Mouse (Mus musculus) midbrain, embryonic 11.5 days (tissue): ENCODE data around the gene H2-DMb1. TPM values are rescaled to one million over a fixed set of nuclear protein-coding genes. Genes with fewer than 3 reads are reported as not detected.

ENCODE experiments used
- ATAC-seq: fragments of 200-750 bp; cut with Nextera tagmentation; 2 replicates; pipeline ENCODE4 v1.8.0; 2017; ENCODE audit warnings: moderate TSS enrichment, moderate library complexity; ENCODE audit not compliant: low FRiP score
- DNase-seq: peaks from one replicate; pipeline ENCODE4 v3.0.0; 2015; ENCODE audit warnings: low spot score; ENCODE audit errors: missing footprints
- H3K27ac ChIP-seq: fragments of 300-500 bp; sonication (generic); 2 replicates; pipeline ENCODE4 v1.5.1; 2014; ENCODE audit warnings: low read depth, low read length
- H3K27me3 ChIP-seq: fragments of 300-500 bp; sonication (generic); 2 replicates; pipeline ENCODE4 v1.6.1; 2014; ENCODE audit warnings: mild to moderate bottlenecking, low read length, moderate library complexity, mixed read lengths; ENCODE audit not compliant: control insufficient read depth, insufficient read depth
- H3K36me3 ChIP-seq: fragments of 300-500 bp; sonication (generic); 2 replicates; pipeline ENCODE4 v1.6.1; 2014; ENCODE audit warnings: mild to moderate bottlenecking, low read length, moderate library complexity, mixed read lengths; ENCODE audit not compliant: control insufficient read depth, insufficient read depth
- H3K4me1 ChIP-seq: fragments of 300-500 bp; sonication (generic); 2 replicates; pipeline ENCODE4 v1.6.1; 2014; ENCODE audit warnings: low read length; ENCODE audit not compliant: control insufficient read depth, insufficient read depth
- H3K4me2 ChIP-seq: fragments of 300-500 bp; sonication (generic); 2 replicates; pipeline ENCODE4 v1.6.1; 2014; ENCODE audit warnings: mild to moderate bottlenecking, moderate library complexity
- H3K4me3 ChIP-seq: fragments of 300-500 bp; sonication (generic); 2 replicates; pipeline ENCODE4 v1.5.1; 2014; ENCODE audit warnings: low read depth, low read length
- H3K9ac ChIP-seq: fragments of 300-500 bp; sonication (generic); 2 replicates; pipeline ENCODE4 v1.6.1; 2014; ENCODE audit warnings: low read length
- H3K9me3 ChIP-seq: fragments of 300-500 bp; sonication (generic); 2 replicates; pipeline ENCODE4 v1.6.1; 2016; ENCODE audit warnings: low read length; ENCODE audit not compliant: control insufficient read depth
- WGBS: fragments of 180-500 bp; shearing (Covaris S2); extraction: QIAGEN DNeasy Blood & Tissue Kit; methylation state at CpG from one replicate; pipeline ENCODE4 v1.1.7; 2014; 5-methylcytosine and 5-hydroxymethylcytosine counted together
- polyA plus RNA-seq: library from polyadenylated mRNA; unstranded; fragments of >200 nt; fragmentation: Nextera tagmentation; extraction: Ambion mirVana; gene quantifications from 2 replicates; pipeline ENCODE4 v1.2.1, GENCODE M21; 2014

The H2-DMb1 gene
- polyA plus RNA-seq, 1 experiment from 2014 or later, result 0.38 TPM

DNA sequence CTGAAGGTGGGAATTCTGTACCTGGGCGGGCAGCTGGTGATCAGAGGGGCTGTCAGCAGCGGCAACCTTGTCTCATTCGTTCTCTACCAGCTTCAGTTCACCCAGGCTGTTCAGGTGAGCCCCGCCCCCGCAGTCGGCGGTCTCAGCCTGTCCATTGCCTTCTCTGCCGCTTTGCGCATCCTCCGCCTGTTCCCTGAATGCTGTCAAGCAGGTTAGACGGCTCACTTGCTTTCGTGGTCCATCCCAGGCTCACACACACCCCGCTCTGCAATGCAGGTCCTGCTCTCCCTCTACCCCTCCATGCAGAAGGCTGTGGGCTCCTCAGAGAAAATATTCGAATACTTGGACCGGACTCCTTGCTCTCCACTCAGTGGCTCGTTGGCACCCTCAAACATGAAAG is 40.0 kb downstream of the H2-DMb1 start:
- Histone ChIP-seq H3K9ac (no peak overlapping the region), H3K4me3 (no peak overlapping the region), H3K4me2 (no peak overlapping the region), H3K4me1 (peaks cover 6% of the 10 kb centered on the region), H3K36me3 (no peaks in the 10 kb centered on the region), H3K27me3 (peaks cover 47% of the 10 kb centered on the region), H3K9me3 (no peaks in the 10 kb centered on the region), H3K27ac (no peak overlapping the region)
- WGBS, result 15% methylated on average over 16 of the region's 16 CpGs
- DNase-seq (no peak), ATAC-seq (no peak)

DNA sequence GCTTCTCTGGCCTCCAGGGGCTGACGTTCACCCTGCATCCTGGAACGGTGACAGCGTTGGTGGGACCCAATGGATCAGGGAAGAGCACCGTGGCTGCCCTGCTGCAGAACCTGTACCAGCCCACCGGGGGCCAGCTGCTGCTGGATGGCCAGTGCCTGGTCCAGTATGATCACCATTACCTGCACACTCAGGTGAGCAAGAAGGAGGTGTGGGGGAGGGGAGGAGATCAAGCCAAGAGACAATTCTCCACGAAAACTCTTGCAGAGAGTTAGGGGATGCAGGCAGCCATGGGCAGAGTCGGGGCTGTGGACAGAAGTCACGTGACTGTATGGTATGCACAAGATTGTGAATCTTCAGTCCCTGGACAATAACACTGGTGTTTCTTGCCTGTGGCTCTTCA is 40.6 kb downstream of the H2-DMb1 start:
- H3K4me1 ChIP-seq, result peaks cover 10% of the 10 kb centered on the region
- no peaks in the 10 kb centered on the region for H3K9me3 ChIP-seq
- H3K36me3 ChIP-seq, result no peaks in the 10 kb centered on the region
- DNase-seq, result no peak
- H3K4me3 ChIP-seq, result no peak overlapping the region
- no peak overlapping the region for H3K9ac ChIP-seq
- ATAC-seq, result no peak
- peaks cover 47% of the 10 kb centered on the region for H3K27me3 ChIP-seq
- H3K4me2 ChIP-seq, result no peak overlapping the region
- H3K27ac ChIP-seq, result no peak overlapping the region
- 59% methylated on average over 8 of the region's 8 CpGs for WGBS

DNA sequence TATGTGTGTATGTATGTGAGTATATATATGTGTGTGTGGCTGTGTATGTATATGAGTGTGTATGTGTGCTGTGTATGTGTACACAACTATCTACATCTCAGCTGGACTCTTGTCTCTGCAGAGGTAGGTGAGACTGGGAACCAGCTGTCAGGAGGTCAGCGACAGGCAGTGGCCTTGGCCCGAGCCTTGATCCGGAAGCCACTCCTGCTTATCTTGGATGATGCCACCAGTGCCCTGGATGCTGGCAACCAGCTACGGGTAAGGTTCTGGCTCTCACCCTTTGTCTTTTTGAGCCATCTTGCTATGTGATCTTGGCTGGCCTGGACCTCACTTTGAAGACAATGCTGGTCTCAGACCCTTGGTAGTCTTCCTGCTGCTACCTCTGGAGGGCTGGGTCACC is 41.9 kb downstream of the H2-DMb1 start:
- Histone ChIP-seq H3K27ac (no peak overlapping the region), H3K9ac (no peak overlapping the region), H3K9me3 (no peaks in the 10 kb centered on the region), H3K27me3 (peaks cover 51% of the 10 kb centered on the region), H3K4me1 (peaks cover 10% of the 10 kb centered on the region), H3K36me3 (no peaks in the 10 kb centered on the region), H3K4me3 (no peak overlapping the region), H3K4me2 (no peak overlapping the region)
- DNase-seq, result no peak
- no peak for ATAC-seq
- 88% methylated on average over 4 of the region's 4 CpGs for WGBS

DNA sequence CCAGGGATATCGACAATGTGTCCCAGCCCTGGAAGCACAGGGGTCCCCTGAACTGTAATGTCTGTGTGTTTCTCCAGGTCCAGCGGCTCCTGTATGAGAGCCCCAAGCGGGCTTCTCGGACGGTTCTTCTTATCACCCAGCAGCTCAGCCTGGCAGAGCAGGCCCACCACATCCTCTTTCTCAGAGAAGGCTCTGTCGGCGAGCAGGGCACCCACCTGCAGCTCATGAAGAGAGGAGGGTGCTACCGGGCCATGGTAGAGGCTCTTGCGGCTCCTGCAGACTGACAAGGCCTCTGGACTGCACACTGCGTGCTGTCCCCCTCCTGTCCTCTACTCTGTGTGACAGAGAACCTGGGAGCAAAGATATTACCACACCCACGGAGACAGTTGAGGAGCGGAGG is 43.6 kb downstream of the H2-DMb1 start:
- ATAC-seq, result no peak
- peaks cover 10% of the 10 kb centered on the region for H3K4me1 ChIP-seq
- H3K9ac ChIP-seq, result no peak overlapping the region
- no peaks in the 10 kb centered on the region for H3K9me3 ChIP-seq
- H3K4me3 ChIP-seq, result no peak overlapping the region
- H3K4me2 ChIP-seq, result no peak overlapping the region
- DNase-seq, result peak; percentile 85
- WGBS, result 25% methylated on average over 12 of the region's 12 CpGs
- no peaks in the 10 kb centered on the region for H3K36me3 ChIP-seq
- H3K27me3 ChIP-seq, result peaks cover 51% of the 10 kb centered on the region
- H3K27ac ChIP-seq, result no peak overlapping the region

DNA sequence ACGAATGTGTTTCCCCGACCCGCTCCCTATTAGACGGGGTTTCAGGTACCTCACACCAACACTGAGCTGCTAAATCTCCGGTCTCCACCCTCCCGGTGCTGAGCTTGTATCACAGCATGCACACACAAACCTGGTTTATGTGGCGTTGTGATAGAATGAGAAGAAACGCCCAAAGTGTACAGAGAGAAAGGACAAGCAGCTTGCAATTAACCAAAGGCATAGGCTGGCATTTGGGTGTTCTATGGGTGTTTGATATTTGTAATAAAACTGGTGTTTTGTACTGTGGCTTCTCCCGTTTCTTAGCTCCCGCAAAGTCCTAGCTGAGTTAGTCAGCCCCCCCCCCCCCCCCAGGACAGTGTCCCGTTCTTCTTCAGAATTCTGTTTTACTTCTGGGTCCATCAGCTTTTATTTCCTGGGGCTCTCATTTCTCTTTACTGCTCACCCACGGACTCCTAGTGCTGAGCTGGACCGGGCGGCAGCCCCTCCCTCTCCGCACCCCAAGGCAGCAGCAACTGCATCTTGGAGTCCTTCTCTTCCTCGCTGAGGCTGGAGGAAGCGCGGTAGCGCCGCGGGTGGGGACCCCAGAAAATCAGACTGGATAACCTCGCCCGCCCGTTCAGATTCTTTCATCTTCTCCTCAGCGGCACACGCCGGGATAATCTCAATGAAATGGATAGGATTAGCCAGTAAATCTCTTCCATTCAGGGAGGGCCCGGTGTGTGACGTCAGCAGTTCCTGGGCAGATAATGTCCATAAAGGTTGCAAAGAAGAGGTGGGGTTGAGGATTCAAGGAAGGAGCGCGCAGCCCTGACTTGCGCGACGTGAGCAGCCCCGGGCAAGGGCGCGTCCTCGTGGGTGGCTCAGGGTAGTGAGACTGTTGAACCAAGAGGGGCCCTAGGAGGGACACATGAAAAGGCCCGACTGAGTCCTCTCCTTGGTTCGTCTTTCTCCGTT is 44.3 kb downstream of the H2-DMb1 start, which contains the start of gene Psmb8:
TSS of gene Psmb8 (plus strand) at position 781 of the 954 bp plus-strand sequence.
- WGBS, result 4% methylated on average over 41 of the region's 41 CpGs
- H3K27me3 ChIP-seq, result peaks cover 51% of the 10 kb centered on the region
- H3K9ac ChIP-seq, result no peak within 1 kb of the TSS; the same call in 1 of the 2 replicates
- H3K4me2 ChIP-seq, result peak within 1 kb of the TSS; percentile 56
- H3K9me3 ChIP-seq, result no peaks in the 10 kb centered on the region
- H3K36me3 ChIP-seq, result no peaks in the 10 kb centered on the region
- ATAC-seq (peak; percentile 83; the same call in 1 of the 2 replicates), DNase-seq (peak; percentile 98)
- H3K27ac ChIP-seq, result no peak within 1 kb of the TSS
- peak within 1 kb of the TSS; percentile 32 for H3K4me3 ChIP-seq
- H3K4me1 ChIP-seq, result peaks cover 10% of the 10 kb centered on the region

DNA sequence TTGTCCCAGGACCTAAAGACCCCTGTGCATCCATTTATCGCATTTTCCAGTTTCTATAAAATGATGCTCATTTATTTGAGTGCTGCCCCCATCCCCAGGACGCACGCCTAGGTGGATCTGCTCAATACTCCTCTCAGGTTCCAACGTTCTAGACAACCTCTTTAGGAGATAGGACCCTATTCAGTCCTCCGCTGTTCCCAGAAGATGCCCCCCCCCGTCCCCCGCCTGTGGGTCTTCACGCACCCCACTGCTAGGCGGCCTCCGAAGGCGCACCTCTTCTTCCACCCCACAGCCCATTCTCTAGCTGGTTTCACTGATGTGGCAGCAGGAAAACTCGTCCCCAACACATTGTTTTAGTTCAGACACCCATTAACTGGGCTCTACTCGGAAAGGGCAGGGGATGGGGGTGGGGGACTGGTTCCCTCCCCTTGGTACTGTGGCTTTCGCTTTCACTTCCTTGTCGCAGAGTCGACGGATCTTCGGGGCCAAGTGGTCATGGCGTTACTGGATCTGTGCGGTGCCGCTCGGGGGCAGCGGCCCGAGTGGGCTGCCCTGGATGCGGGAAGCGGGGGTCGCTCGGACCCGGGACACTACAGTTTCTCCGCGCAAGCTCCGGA is 45.1 kb downstream of the H2-DMb1 start:
- H3K36me3 ChIP-seq, result no peaks in the 10 kb centered on the region
- DNase-seq (peak; percentile 87), ATAC-seq (no peak)
- no peak overlapping the region for H3K27ac ChIP-seq
- peaks cover 45% of the 10 kb centered on the region for H3K27me3 ChIP-seq
- peak overlapping the region; percentile 32 for H3K4me3 ChIP-seq
- WGBS, result 2% methylated on average over 32 of the region's 32 CpGs
- H3K4me2 ChIP-seq, result peak overlapping the region; percentile 56
- H3K9ac ChIP-seq, result no peak overlapping the region; the same call in 1 of the 2 replicates
- H3K4me1 ChIP-seq, result peaks cover 10% of the 10 kb centered on the region
- no peaks in the 10 kb centered on the region for H3K9me3 ChIP-seq

DNA sequence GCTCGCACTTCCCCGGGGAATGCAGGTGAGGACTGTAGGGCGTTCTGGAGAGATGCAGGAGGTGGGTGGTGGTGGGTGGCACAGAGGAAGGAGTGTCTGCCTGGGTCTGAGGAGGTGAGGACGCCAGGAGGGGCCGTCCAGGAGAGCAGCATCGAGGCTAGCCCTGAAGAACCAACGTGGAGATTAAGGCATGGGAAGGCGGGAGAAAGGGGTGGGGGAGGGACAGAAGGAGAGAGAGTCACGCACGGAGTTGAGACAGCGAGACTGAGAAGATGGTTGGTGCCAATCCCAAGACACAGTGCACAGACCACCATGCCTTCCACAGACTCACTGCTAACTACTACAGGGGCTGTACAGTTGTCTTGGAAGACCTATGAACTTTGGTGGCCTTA is 45.6 kb downstream of the H2-DMb1 start:
- H3K9me3 ChIP-seq, result no peaks in the 10 kb centered on the region
- no peak overlapping the region; the same call in 1 of the 2 replicates for H3K9ac ChIP-seq
- 5% methylated on average over 11 of the region's 11 CpGs for whole genome bisulfite sequencing
- ATAC-seq (no peak), DNase-seq (no peak)
- H3K27me3 ChIP-seq, result peaks cover 44% of the 10 kb centered on the region
- H3K4me2 ChIP-seq, result peak overlapping the region; percentile 56
- H3K27ac ChIP-seq, result no peak overlapping the region
- H3K4me1 ChIP-seq, result peaks cover 10% of the 10 kb centered on the region
- peak overlapping the region; percentile 32 for H3K4me3 ChIP-seq
- H3K36me3 ChIP-seq, result no peaks in the 10 kb centered on the region

DNA sequence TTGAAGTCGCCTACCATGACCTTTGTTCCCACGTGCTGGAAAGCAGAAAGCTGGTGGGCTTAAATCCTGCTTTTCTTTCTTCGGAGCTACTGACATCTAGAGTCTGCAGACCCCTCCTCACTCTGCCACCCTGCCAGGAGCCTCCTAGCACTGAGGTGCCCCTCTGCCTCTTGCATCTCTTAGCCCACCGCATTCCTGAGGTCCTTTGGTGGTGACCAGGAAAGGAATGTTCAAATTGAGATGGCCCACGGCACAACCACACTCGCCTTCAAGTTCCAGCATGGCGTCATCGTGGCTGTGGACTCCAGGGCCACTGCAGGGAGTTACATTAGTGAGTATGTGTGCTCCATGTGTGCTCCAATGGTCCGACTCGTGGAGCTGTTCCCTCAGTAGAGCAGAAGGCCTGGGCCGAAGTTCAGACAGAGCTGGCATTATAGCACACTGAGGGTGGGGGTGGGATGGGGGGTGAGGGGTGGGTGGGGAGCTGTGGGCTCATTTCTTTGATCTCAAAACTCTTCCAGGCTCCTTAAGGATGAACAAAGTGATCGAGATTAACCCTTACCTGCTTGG is 46.3 kb downstream of the H2-DMb1 start:
- Histone ChIP-seq H3K4me3 (no peak overlapping the region), H3K9me3 (no peaks in the 10 kb centered on the region), H3K27ac (no peak overlapping the region), H3K9ac (no peak overlapping the region), H3K27me3 (peaks cover 43% of the 10 kb centered on the region), H3K36me3 (no peaks in the 10 kb centered on the region), H3K4me2 (no peak overlapping the region), H3K4me1 (peaks cover 10% of the 10 kb centered on the region)
- ATAC-seq (no peak), DNase-seq (no peak)
- 65% methylated on average over 12 of the region's 12 CpGs for WGBS

DNA sequence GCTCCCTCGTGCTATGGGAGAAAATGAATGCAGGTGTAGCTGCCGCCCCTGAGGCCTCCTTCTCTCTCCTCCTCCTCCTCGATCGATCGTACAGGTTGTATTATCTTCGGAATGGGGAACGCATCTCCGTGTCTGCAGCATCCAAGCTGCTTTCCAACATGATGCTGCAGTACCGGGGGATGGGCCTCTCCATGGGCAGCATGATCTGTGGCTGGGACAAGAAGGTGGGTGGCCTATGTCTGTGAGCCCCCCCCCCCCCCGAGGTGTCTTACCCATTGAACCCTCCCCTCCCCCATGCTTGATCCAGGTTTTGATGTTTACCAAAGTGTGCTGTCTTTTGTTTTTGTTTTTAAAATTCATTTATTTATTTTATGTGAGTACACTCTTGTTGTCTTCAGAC is 47.2 kb downstream of the H2-DMb1 start:
- WGBS, result 85% methylated on average over 10 of the region's 10 CpGs
- no peak for ATAC-seq
- no peaks in the 10 kb centered on the region for H3K9me3 ChIP-seq

More for the DNA sequence above, 47.2 kb downstream of the H2-DMb1 start:
- H3K9ac ChIP-seq, result no peak overlapping the region
- H3K4me3 ChIP-seq, result no peak overlapping the region
- peaks cover 13% of the 10 kb centered on the region for H3K4me1 ChIP-seq
- no peak for DNase-seq
- H3K27ac ChIP-seq, result no peak overlapping the region
- no peak overlapping the region for H3K4me2 ChIP-seq
- no peaks in the 10 kb centered on the region for H3K36me3 ChIP-seq
- peaks cover 46% of the 10 kb centered on the region for H3K27me3 ChIP-seq
